Mouse (Mus musculus) frontal cortex, postnatal 25 days (tissue): Measurements from ENCODE around the gene Gns.

Experiments used
- DNase-seq, 2 experiments: peaks; one replicate each; pipeline ENCODE4 v3.0.0; 2022; ENCODE audit warnings: low spot score in 2 of 2

The Gns gene

GRCm38 (mm10) chr10:121429981-121430682 is 65.2 kb downstream of the Gns start:
- no peak for DNase-seq

DNA sequence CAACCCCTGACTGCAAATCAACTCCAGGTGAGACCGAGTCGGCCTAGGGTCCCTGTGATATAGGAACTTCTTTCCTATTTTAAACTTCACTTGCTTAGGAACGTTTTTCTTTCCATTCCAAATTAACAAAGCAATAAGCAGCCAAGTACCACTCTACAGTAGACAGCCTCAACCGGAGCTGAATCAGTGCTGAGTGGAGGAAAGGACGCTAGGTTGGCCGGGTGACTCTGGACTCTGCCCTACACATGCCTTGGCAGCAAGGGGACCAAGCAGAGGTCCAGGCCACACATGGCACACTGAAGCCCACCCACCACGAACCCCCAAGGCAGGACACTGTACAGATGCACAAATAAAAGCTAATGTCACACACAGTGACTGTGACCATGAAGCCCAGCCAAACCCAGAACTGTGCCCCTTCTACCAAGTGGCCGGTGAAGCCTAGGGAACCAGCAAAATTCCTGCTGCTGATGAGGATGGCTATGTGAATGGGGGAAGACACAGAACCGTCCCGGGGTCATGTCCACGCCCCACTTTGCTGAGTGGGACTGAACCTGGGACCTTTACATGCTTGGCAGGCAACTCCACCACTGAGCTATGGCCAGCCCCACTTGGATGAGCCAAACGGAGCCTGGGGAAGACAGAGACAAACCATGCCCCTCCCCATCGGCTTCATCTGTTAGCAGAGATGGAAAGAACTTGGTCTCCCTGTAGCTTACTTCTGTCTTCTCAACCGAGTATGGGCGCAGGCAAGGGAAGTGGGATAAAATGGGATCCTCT is 66.1 kb downstream of the Gns start:
- no peak for DNase-seq

DNA sequence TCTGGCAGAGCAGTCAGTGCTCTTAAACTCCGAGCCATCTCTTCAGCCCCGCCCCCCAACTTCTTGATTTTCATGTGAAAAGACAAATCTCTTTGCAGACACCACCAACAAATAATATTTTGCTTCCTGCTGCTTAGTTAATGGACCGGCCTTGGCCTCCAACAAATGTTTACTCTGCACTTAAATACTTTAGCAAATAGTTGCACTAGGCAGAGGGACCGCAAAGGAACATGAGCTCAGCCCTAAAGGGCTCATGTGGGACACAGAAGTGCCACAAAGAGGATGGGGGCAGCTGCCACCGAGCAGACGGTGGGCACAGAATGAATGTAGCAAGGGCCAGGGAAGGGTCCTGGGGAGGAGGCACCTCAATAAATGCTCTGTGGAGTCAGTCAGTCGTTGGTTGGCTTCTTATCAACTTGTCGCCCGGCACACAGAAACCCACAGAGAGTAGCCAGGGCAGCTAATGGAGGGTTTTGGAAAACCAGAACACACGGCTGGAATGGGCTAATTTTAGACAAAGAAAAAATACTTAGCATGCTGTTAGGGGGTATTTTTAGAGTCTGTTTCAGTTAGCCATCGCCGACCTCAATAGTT is 67.2 kb downstream of the Gns start:
- no peak for DNase-seq

- DNase-seq: no peak
Measured at GRCm38 (mm10) chr10:121432635-121433280, 67.9 kb downstream of the Gns start.

- DNase-seq: no peak
Measured at GRCm38 (mm10) chr10:121434441-121435103, 69.7 kb downstream of the Gns start.

DNA sequence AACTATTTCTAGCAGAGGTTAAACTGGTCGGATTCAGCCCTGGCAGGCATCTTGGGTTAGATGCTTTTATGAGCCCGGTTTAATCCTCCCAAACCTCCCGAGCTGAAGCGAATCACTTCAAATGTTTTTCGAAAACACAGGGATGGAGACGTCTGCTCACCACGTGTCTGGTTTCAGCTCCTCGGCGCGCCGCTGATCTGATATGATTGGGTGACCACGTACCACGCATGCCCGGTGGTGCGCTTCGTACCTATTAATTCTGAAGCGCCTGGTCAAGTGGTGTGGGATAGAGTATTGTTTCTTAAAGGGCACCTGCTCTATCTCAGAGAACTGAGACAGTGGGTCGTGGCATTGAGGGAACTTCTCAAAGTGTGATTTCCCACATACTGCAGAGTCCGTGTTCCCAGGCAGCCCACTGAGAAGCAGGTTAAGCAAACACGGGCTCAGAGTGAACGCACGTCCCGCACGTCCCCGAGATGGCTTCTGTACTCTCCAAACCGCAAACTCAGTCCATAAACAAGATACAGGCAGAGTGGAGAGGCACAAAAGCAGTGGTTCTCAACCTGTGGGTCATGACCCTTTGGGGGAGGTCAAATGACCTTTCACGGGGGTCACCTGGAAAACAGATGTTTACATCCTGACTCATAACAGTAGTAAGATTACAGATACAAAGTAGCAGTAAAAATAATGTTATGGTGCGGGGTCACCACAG is 70.8 kb downstream of the Gns start:
- DNase-seq: no peak

DNA sequence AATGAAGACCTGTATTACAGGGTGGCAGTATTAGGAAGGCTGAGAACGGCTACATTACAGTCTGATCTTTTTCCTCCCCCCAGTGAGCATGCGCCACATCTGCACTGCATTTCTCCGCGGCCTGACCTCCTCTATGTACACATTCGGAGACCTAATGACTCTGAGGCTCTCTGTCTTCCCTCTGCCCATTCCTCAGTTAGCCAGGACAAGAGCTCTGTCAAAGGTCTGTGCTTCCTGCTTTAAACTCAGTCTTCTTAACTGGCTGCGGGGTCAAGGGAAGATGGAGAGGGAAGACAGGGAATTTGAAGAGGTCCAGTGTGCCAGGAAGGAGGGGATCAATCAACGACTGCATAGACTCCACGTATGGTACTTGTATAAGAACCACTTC is 71.4 kb downstream of the Gns start:
- DNase-seq: no peak

GRCm38 (mm10) chr10:121436693-121437092 is 71.8 kb downstream of the Gns start:
- DNase-seq: no peak

GRCm38 (mm10) chr10:121438109-121438508 is 73.2 kb downstream of the Gns start:
- no peak for DNase-seq

DNA sequence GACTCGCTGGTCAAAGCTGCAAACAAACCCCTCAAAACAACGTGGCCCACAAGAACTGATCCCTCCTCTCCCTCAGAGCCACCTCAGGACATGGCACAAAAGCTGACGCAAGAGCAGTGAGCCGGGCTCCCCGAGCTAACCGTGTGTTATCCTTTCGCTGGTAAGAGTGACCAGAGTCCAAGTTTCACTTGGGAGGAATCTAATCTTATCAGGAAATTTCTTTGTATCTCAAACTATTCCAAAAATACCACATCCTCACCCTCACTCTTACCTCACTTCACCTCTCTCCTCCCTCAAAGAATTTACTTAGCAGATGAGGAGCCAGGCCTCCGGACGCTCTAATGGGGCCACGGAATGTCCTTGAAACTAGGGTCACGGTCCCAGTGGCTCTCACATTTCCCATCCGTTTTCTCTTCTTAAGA is 74.4 kb downstream of the Gns start:
- DNase-seq: no peak

DNA sequence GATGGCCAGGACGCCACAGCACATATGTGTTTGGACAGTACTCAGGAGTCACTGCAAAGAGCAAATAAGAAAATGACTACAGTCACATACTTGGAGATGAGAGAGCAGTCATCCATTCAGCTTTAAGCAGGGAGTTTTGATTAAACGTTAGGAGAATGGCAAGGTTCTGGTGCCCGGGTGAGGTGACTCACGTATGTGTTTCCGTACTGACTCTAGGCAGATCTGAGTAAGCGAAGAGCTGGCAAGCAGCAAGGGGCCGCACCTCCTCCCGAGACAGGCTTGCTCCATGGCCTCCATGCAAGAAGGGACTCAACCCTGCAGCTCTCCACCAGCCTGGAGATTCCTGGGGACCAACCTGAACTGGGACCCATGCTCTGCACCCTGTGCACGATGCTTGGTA is 78.9 kb downstream of the Gns start:
- DNase-seq: no peak

GRCm38 (mm10) chr10:121444198-121444597 is 79.3 kb downstream of the Gns start:
- DNase-seq: no peak

DNA sequence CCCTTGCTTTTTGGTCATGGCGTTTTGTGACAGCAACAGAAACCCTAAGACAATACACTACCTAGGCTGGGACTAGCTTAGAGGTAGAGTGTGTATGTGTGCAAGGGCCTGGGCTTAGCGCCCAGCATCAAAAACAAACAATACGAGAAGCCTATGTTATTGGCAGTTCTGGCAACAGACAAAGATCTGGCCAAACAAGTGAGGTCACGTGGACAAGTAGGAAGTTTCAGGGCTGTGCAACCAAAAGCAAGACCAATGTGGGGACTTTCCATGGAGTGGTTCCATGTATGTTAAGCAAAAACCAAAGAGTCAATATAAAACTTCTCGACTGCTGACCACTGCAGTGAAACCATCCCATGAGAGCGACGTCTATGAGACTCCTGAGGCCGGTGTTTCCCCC is 80.9 kb downstream of the Gns start:
- DNase-seq: no peak
